In genomic region chr9:75599191-75599841, GRCm38 (mm10) we compare ENCODE assay signal across 8 mouse cellular contexts. TPM values are rescaled to one million over a fixed set of nuclear protein-coding genes. Genes with fewer than 3 reads are reported as not detected.
DNase-seq lines count a peak whose midpoint lies in the region; ATAC-seq lines count a peak whose summit lies in the region.
"Had no signal": no experiment of that assay in that cellular context is flagged by ENCODE, and none has a peak within 500 bp of the region (broad histone marks: within the 10 kb centered on the region; RNA-seq: fewer than 3 reads in every experiment).

No protein-coding gene starts in this region.

- H3K27me3 ChIP-seq in neural tube, embryonic 11.5 days (ENCODE audit: control insufficient read depth, insufficient read depth, low read length) = no peaks in the 10 kb centered on the region
- no peaks in the 10 kb centered on the region for H3K27me3 ChIP-seq in embryonic facial prominence, embryonic 12.5 days
- no peaks in the 10 kb centered on the region for H3K27me3 ChIP-seq in hindbrain, embryonic 12.5 days
- no peaks in the 10 kb centered on the region for H3K27me3 ChIP-seq in lung, embryonic 16.5 days (ENCODE audit: control insufficient read depth, insufficient read depth, low read depth, low read length)

- peak; percentile 42 for DNase-seq in neural tube, embryonic 11.5 days (ENCODE audit: low spot score)
- DNase-seq in neural tube, embryonic 10.5 days (ENCODE audit: extremely low spot score, low spot score) = no peak
- peak; percentile 42 for DNase-seq in telencephalon, adult 2 months (ENCODE audit: low read depth, low spot score)
- no peak for DNase-seq in spleen, adult 18-20 months

- no peaks in the 10 kb centered on the region for H3K9me3 ChIP-seq in neural tube, embryonic 11.5 days (ENCODE audit: control insufficient read depth, low read length)
- no peaks in the 10 kb centered on the region for H3K9me3 ChIP-seq in embryonic facial prominence, embryonic 12.5 days
- no peaks in the 10 kb centered on the region for H3K9me3 ChIP-seq in hindbrain, embryonic 12.5 days (replicated peaks)
- H3K9me3 ChIP-seq in lung, embryonic 16.5 days (ENCODE audit: control insufficient read depth, low read length) = no peaks in the 10 kb centered on the region

- ATAC-seq in neural tube, embryonic 11.5 days (ENCODE audit: insufficient read depth, low FRiP score, low TSS enrichment) = peak; percentile 50; the same call in 1 of the 2 replicates
- ATAC-seq in embryonic facial prominence, embryonic 12.5 days (ENCODE audit: insufficient number of reproducible peaks, insufficient read depth, low FRiP score, low TSS enrichment) = peak; percentile 74; the same call in 1 of the 2 replicates
- peak; percentile 91 for ATAC-seq in hindbrain, embryonic 12.5 days (ENCODE audit: low FRiP score)
- ATAC-seq in lung, embryonic 16.5 days (ENCODE audit: low read depth) = peak; percentile 83

- no peak overlapping the region for H3K27ac ChIP-seq in neural tube, embryonic 11.5 days (ENCODE audit: low read depth, low read length)
- H3K27ac ChIP-seq in embryonic facial prominence, embryonic 12.5 days = no peak overlapping the region
- peak overlapping the region; percentile 24; the same call in 1 of the 2 replicates for H3K27ac ChIP-seq in hindbrain, embryonic 12.5 days
- H3K27ac ChIP-seq in lung, embryonic 16.5 days (ENCODE audit: low read length) = no peak overlapping the region
- H3K27ac ChIP-seq: liver, embryonic 14.5 days had no signal

- H3K4me1 ChIP-seq in neural tube, embryonic 11.5 days (ENCODE audit: control insufficient read depth, insufficient read depth, low read length) = no peaks in the 10 kb centered on the region
- H3K4me1 ChIP-seq in embryonic facial prominence, embryonic 12.5 days = peaks cover 7% of the 10 kb centered on the region; the same call in 1 of the 2 replicates
- peaks cover 28% of the 10 kb centered on the region for H3K4me1 ChIP-seq in hindbrain, embryonic 12.5 days
- peaks cover 14% of the 10 kb centered on the region; the same call in 1 of the 2 replicates for H3K4me1 ChIP-seq in lung, embryonic 16.5 days (replicated peaks; ENCODE audit: control insufficient read depth, insufficient read depth, low read length)

- H3K9ac ChIP-seq in neural tube, embryonic 11.5 days (ENCODE audit: low read length) = no peak overlapping the region
- H3K9ac ChIP-seq in embryonic facial prominence, embryonic 12.5 days = no peak overlapping the region
- no peak overlapping the region for H3K9ac ChIP-seq in hindbrain, embryonic 12.5 days
- H3K9ac ChIP-seq in lung, embryonic 16.5 days (ENCODE audit: low read length) = no peak overlapping the region
- H3K9ac ChIP-seq: liver, embryonic 14.5 days had no signal

- no peak overlapping the region for H3K4me3 ChIP-seq in neural tube, embryonic 11.5 days (ENCODE audit: low read depth, low read length)
- H3K4me3 ChIP-seq in embryonic facial prominence, embryonic 12.5 days = no peak overlapping the region
- no peak overlapping the region for H3K4me3 ChIP-seq in hindbrain, embryonic 12.5 days
- no peak overlapping the region for H3K4me3 ChIP-seq in lung, embryonic 16.5 days (ENCODE audit: low read length)

- 52% methylated on average over 5 of the region's 5 CpGs for WGBS in neural tube, embryonic 11.5 days
- 52% methylated on average over 5 of the region's 5 CpGs for WGBS in embryonic facial prominence, embryonic 12.5 days
- 38% methylated on average over 5 of the region's 5 CpGs for WGBS in hindbrain, embryonic 12.5 days
- 38% methylated on average over 5 of the region's 5 CpGs for WGBS in lung, embryonic 16.5 days

- no peak overlapping the region for H3K4me2 ChIP-seq in neural tube, embryonic 11.5 days (ENCODE audit: low read depth)
- H3K4me2 ChIP-seq in embryonic facial prominence, embryonic 12.5 days (replicated peaks) = no peak overlapping the region
- no peak overlapping the region for H3K4me2 ChIP-seq in hindbrain, embryonic 12.5 days (replicated peaks)
- no peak overlapping the region for H3K4me2 ChIP-seq in lung, embryonic 16.5 days (ENCODE audit: low read depth, low read length)

- peaks cover 3% of the 10 kb centered on the region; the same call in 1 of the 2 replicates for H3K36me3 ChIP-seq in neural tube, embryonic 11.5 days (ENCODE audit: control insufficient read depth, insufficient read depth, low read length)
- peaks cover under 1% of the 10 kb centered on the region; the same call in 1 of the 2 replicates for H3K36me3 ChIP-seq in embryonic facial prominence, embryonic 12.5 days
- peaks cover 18% of the 10 kb centered on the region for H3K36me3 ChIP-seq in hindbrain, embryonic 12.5 days
- no peaks in the 10 kb centered on the region for H3K36me3 ChIP-seq in lung, embryonic 16.5 days (ENCODE audit: control insufficient read depth, insufficient read depth, low read length)

RNA-seq across cellular contexts. Expression of gene Tmod2, which starts 11.8 kb away (rescaled TPM):
- polyA plus RNA-seq in neural tube, embryonic 11.5 days (2014; fragmentation: Nextera tagmentation; extraction: Ambion mirVana) = 54.5 and 58.8 TPM in 2 replicates
- polyA plus RNA-seq in embryonic facial prominence, embryonic 12.5 days (2016; fragmentation: Nextera tagmentation; extraction: Ambion mirVana) = 36.0 and 40.1 TPM in 2 replicates
- polyA plus RNA-seq in hindbrain, embryonic 12.5 days (2016; fragmentation: Nextera tagmentation; extraction: Ambion mirVana) = 110 and 112 TPM in 2 replicates
- 8.7 and 9.2 TPM in 2 replicates for polyA plus RNA-seq in lung, embryonic 16.5 days (2015; fragmentation: Nextera tagmentation; extraction: Ambion mirVana)

RNA-seq across cellular contexts. Expression of gene Lysmd2, which starts 26.2 kb away (rescaled TPM):
- 15.9 and 16.6 TPM in 2 replicates for polyA plus RNA-seq in neural tube, embryonic 11.5 days (2014; fragmentation: Nextera tagmentation; extraction: Ambion mirVana)
- polyA plus RNA-seq in embryonic facial prominence, embryonic 12.5 days (2016; fragmentation: Nextera tagmentation; extraction: Ambion mirVana) = 28.5 and 28.6 TPM in 2 replicates
- polyA plus RNA-seq in hindbrain, embryonic 12.5 days (2016; fragmentation: Nextera tagmentation; extraction: Ambion mirVana) = 21.2 and 24.2 TPM in 2 replicates
- 21.4 and 24.8 TPM in 2 replicates for polyA plus RNA-seq in lung, embryonic 16.5 days (2015; fragmentation: Nextera tagmentation; extraction: Ambion mirVana)

RNA-seq across cellular contexts. Expression of gene Tmod3, which starts 39.9 kb away (rescaled TPM):
- polyA plus RNA-seq in neural tube, embryonic 11.5 days (2014; fragmentation: Nextera tagmentation; extraction: Ambion mirVana) = 113 and 117 TPM in 2 replicates
- 106 and 110 TPM in 2 replicates for polyA plus RNA-seq in embryonic facial prominence, embryonic 12.5 days (2016; fragmentation: Nextera tagmentation; extraction: Ambion mirVana)
- 96.5 and 98.4 TPM in 2 replicates for polyA plus RNA-seq in hindbrain, embryonic 12.5 days (2016; fragmentation: Nextera tagmentation; extraction: Ambion mirVana)
- 177 and 185 TPM in 2 replicates for polyA plus RNA-seq in lung, embryonic 16.5 days (2015; fragmentation: Nextera tagmentation; extraction: Ambion mirVana)

Comparison
In these comparisons a context has a peak if more than half of its experiments do, and no peak if none do; other contexts are left out.
1. DNase-seq: peak in neural tube, embryonic 11.5 days (single experiment) and telencephalon, adult 2 months (single experiment); none in neural tube, embryonic 10.5 days (single experiment) and spleen, adult 18-20 months (0 of 2).
2. Peak in every context shown above with its lines, with median percentiles within 50 percentile points of each other: ATAC-seq.